Mouse (Mus musculus): ENCODE results near the gene Srgap1. TPM values are rescaled to one million over a fixed set of nuclear protein-coding genes. Genes with fewer than 3 reads are reported as not detected.

Gene Srgap1
- 6.5 and 6.9 TPM in 2 replicates for polyA plus RNA-seq (2016; fragmentation: Nextera tagmentation; extraction: Ambion mirVana)

DNA sequence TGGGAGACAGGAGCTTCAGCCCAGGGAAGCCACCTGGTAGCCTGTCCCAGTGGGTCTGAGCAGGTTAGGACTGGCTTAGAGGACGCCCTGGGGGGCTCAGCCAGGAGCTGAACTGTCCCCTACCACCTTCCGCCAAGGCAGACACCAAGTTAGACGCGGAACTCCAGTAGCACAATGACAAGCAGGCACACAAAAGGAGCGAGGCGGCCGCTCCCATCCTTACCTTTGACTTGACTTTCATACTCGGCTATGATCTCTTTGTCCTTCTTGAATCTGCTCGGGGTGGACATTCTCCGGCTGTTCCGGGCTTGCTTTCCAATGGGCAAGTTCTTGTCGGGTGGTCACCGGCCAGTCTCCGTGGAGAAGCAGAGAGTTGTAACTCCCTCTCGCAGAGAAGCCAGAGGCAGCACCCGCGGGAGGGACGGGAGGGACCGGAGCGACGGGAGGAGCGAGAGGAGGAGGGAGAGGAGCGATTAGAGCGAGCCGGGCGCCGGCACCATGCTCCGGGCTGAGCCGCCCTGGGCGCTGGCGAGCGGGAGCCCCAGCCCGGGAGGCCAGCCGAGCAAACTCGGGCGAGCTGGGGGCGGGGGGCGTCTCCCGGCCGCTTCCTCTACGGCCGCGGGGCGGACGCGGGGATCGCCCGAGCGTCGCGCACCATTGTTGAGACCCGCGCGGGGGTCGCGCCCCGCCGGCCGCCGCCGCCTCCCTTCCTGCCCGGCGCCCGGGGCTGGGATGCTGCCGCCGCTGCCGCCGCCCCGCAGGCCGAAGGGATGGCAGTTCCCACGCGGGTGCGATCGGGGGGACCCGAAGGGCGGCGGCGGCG, at the start of gene Srgap1:
Gene Srgap1, minus strand, starts transcription at position 412 of the 823 bp plus-strand sequence.
- Histone ChIP-seq H3K4me1 (peaks cover 28% of the 10 kb centered on the region), H3K27ac (peak within 1 kb of the TSS; percentile 95), H3K9me3 (no peaks in the 10 kb centered on the region), H3K36me3 (replicated peaks) (0 out of 2 replicates have a peak, but pooled peaks cover 7% of the 10 kb centered on the region), H3K27me3 (ENCODE audit: poor library complexity, severe bottlenecking) (no peaks in the 10 kb centered on the region), H3K4me3 (peak within 1 kb of the TSS; percentile 79)
- peak; percentile 73 for DNase-seq (ENCODE audit: extremely low spot score, low spot score)
- WGBS, result under 1% methylated on average over 73 of the region's 79 CpGs

DNA sequence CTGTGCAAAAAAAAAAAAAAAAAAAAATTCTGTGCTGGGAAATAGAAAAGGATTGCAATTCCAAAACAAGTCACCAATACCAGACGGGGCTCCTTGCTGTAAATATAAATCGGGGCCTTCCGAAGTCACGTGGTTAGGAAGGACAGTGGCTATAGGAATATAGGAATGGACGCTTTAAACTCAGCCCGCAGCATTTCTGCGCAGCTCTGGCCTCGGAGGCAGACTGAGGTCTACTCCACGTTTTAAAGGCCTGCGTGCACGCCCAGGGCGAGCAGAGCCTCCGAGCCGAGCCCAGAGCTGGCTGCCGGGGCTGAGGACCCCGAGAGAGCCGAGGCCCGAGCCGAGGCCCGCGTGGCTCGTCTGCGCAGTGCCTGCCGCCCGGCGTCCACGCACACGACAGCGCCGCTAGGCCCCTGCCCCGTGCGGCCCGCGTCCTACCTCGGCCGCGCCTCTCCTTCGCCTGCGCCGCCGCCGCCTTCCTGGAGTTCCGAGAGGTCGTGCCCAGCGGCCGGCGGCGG, 49.4 kb upstream of the Srgap1 start:
- DNase-seq (ENCODE audit: extremely low spot score, low spot score), result no peak

GRCm38 (mm10) chr10:122090472-122090871, 43.4 kb upstream of the Srgap1 start:
- WGBS, result 98% methylated on average over 1 of the region's 1 CpGs
- no peak overlapping the region for H3K4me3 ChIP-seq
- peaks cover 21% of the 10 kb centered on the region for H3K9me3 ChIP-seq
- H3K36me3 ChIP-seq (replicated peaks), result peaks cover 76% of the 10 kb centered on the region
- H3K27ac ChIP-seq, result no peak overlapping the region
- H3K4me1 ChIP-seq, result peaks cover 1% of the 10 kb centered on the region
- no peak for DNase-seq (ENCODE audit: extremely low spot score, low spot score)
- H3K27me3 ChIP-seq (ENCODE audit: poor library complexity, severe bottlenecking), result no peaks in the 10 kb centered on the region

More for the DNA sequence above, 49.4 kb upstream of the Srgap1 start:
- H3K36me3 ChIP-seq (replicated peaks), result peaks cover 20% of the 10 kb centered on the region
- WGBS, result under 1% methylated on average over 48 of the region's 48 CpGs
- H3K9me3 ChIP-seq, result no peaks in the 10 kb centered on the region
- peak overlapping the region; percentile 78 for H3K4me3 ChIP-seq
- H3K27me3 ChIP-seq (ENCODE audit: poor library complexity, severe bottlenecking), result no peaks in the 10 kb centered on the region
- peak overlapping the region; percentile 93 for H3K27ac ChIP-seq
- peaks cover 11% of the 10 kb centered on the region for H3K4me1 ChIP-seq

DNA sequence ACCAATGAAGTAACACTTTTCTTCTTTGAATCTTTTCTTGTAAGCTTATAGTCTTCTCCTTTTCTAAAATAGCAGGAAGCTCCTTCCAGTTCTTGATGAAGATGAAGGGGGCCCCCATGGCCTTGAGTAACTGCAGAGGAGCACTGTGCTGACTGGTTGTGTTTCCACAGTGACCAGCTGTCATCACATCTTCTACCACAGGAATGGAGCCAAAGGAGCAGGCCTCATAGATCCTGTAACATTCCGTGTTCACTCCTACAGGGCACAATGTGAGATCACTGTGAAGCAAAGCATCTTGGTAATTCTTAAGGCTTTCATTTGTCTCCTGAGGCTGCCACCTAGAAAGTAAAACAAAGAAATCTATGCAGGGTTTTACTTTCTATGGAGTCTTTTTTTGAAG, 34.2 kb upstream of the Srgap1 start:
- H3K27me3 ChIP-seq (ENCODE audit: poor library complexity, severe bottlenecking), result no peaks in the 10 kb centered on the region
- H3K36me3 ChIP-seq (replicated peaks), result peaks cover 31% of the 10 kb centered on the region
- no peak overlapping the region for H3K27ac ChIP-seq
- H3K4me3 ChIP-seq, result no peak overlapping the region
- WGBS, result 84% methylated on average over 1 of the region's 1 CpGs
- DNase-seq (ENCODE audit: extremely low spot score, low spot score), result no peak
- H3K4me1 ChIP-seq, result no peaks in the 10 kb centered on the region
- peaks cover 13% of the 10 kb centered on the region; the same call in 1 of the 2 replicates for H3K9me3 ChIP-seq

DNA sequence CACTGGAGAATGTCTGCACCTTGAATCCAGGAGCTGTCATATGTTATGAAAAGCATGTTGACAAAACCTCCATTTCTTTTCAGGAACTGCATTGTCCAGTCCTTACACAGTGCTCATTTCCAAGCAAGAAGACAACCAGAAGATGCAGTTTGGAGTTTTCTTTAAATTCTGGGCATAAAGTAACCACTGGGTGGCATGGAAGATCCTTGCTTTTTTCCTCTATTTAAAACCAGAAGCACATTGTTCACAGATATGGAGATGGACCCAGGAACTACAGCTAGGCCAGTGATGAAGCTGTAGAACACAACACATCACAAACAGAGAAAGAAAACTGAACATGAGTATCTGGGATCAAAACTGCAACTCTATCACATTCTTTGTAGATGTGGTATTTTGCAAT, 22.0 kb upstream of the Srgap1 start:
- Histone ChIP-seq H3K4me1 (0 out of 2 replicates have a peak, but pooled peaks cover 4% of the 10 kb centered on the region), H3K9me3 (no peaks in the 10 kb centered on the region), H3K27ac (no peak overlapping the region), H3K27me3 (ENCODE audit: poor library complexity, severe bottlenecking) (no peaks in the 10 kb centered on the region), H3K4me3 (no peak overlapping the region), H3K36me3 (replicated peaks) (no peaks in the 10 kb centered on the region)
- DNase-seq (ENCODE audit: extremely low spot score, low spot score), result no peak

DNA sequence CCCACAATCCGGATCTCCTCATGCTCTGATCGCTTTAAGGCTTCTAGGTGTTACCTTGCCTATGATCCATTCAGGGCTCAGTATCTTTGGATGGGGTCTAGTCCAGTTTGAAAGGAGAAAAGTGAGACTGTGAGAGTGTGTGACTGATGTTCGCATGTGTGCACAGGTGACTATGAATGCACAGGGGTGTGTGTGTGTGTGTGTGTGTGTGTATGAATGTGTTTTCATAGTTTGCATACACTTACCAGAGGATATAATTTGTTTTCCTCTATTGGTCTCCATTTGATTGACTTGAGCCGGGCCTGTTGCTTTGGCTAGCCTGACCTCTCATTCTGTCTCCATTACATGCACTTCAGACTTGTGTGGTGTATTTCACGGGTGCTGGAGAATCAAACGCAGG, 8.7 kb upstream of the Srgap1 start:
- Histone ChIP-seq H3K36me3 (replicated peaks) (no peaks in the 10 kb centered on the region), H3K4me3 (no peak overlapping the region), H3K4me1 (no peaks in the 10 kb centered on the region), H3K27ac (no peak overlapping the region), H3K27me3 (ENCODE audit: poor library complexity, severe bottlenecking) (no peaks in the 10 kb centered on the region), H3K9me3 (no peaks in the 10 kb centered on the region)
- 90% methylated on average over 6 of the region's 6 CpGs for WGBS
- no peak for DNase-seq (ENCODE audit: extremely low spot score, low spot score)

DNA sequence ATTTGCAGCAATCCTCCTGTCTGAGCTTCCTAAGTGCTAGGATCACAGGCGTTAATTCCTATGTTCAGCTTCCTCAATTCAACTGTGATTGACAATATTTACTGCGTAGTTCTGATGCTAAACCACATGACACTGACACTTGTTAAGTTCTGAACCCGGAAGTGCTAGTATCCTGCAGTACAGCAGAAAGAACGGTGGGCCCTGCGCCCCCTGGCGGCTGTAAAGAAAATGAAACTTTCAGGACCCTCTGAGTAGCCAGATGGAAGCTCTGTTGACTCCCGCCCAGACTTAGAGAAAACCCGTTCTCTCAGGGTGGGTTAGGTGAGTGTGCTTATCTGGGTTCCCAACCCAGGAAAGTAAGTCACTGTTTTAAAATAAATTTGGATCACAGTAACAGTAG, 7.4 kb upstream of the Srgap1 start:
- no peak overlapping the region for H3K27ac ChIP-seq
- H3K27me3 ChIP-seq (ENCODE audit: poor library complexity, severe bottlenecking), result no peaks in the 10 kb centered on the region
- no peaks in the 10 kb centered on the region for H3K4me1 ChIP-seq
- no peak overlapping the region for H3K4me3 ChIP-seq
- H3K9me3 ChIP-seq, result no peaks in the 10 kb centered on the region
- H3K36me3 ChIP-seq (replicated peaks), result no peaks in the 10 kb centered on the region
- 18% methylated on average over 8 of the region's 8 CpGs for WGBS
- DNase-seq (ENCODE audit: extremely low spot score, low spot score), result peak; percentile 76

DNA sequence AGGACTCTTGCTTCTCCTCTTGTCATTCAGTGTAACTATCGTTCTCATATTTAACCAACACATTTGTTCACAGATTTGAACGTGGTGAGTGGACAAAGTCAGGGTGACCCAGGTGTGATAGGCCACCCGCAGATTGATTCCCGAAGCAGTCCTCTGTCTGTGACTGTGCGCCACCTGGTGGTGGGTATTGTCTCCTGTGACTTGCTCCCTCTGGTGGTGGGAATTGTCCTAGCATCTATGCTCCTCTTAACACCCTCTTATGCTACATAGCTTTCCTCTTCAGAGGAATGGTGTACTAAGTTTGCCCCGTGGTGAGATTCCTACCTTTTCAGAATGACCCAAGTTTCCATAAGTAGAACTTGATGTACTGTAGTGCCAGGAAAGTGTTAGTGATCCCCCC, 4.7 kb upstream of the Srgap1 start:
- Histone ChIP-seq H3K4me1 (peaks cover 4% of the 10 kb centered on the region), H3K4me3 (no peak overlapping the region), H3K27me3 (ENCODE audit: poor library complexity, severe bottlenecking) (no peaks in the 10 kb centered on the region), H3K36me3 (replicated peaks) (no peaks in the 10 kb centered on the region), H3K9me3 (no peaks in the 10 kb centered on the region), H3K27ac (no peak overlapping the region)
- 39% methylated on average over 6 of the region's 6 CpGs for WGBS
- peak; percentile 77 for DNase-seq (ENCODE audit: extremely low spot score, low spot score)

DNA sequence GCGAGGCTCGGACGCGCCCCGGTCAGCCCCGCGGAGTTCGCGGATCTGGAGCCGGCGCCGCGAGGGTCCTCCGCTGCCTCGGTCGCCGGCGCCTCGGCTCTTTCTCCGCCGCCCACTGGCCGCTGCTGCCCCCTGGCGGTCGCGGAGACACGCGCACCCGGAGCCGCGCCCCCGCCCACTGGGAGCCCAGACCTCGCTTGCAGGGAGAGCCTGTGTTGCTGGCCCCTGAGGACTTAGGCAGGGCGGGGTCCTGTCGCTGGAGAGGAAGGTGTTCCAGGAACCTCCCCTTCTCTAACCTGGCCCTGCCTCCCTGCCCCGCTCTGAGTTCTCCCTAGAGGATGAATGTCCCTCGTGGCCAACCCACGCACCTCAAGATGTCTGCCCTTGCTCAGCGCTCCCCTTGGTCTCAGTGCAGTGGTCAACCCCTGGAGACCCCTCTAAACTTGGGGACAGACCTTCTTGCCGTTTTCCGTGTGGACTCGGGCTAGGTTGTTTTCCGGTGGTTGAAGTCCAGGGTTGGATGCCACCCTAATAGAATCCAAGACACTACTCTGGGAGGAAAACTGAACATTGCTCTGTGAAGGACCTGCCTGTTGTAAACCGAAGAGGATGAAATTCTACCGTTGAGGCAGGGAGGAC, 731 bp upstream of the Srgap1 start:
- WGBS, result 12% methylated on average over 41 of the region's 44 CpGs
- peak overlapping the region; percentile 95 for H3K27ac ChIP-seq
- DNase-seq (ENCODE audit: extremely low spot score, low spot score), result peak; percentile 87
- H3K4me1 ChIP-seq, result peaks cover 28% of the 10 kb centered on the region
- H3K4me3 ChIP-seq, result peak overlapping the region; percentile 79
- 0 out of 2 replicates have a peak, but pooled peaks cover 2% of the 10 kb centered on the region for H3K36me3 ChIP-seq (replicated peaks)
- no peaks in the 10 kb centered on the region for H3K9me3 ChIP-seq
- no peaks in the 10 kb centered on the region for H3K27me3 ChIP-seq (ENCODE audit: poor library complexity, severe bottlenecking)

DNA sequence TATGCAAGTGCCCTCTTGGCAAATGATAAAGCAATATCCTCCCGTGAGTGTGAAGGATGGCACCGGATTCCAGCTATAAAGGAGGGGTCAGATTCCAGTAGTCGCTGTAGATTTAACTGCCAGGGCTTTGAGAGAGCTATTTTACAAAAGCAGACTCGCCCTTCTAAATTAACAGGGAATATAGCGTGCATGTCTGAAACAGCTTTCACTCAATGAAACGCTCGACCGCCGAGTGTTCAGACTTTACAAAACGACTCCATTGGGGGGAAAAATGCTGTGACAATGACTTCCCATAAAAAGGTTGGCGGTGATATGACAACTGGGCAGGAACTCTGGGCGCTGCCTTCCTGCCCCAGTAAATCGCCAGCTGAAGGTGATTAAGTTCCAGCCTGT, 608 bp downstream of the Srgap1 start:
- DNase-seq (ENCODE audit: extremely low spot score, low spot score), result no peak
- peak overlapping the region; percentile 95 for H3K27ac ChIP-seq
- H3K27me3 ChIP-seq (ENCODE audit: poor library complexity, severe bottlenecking), result no peaks in the 10 kb centered on the region
- H3K4me3 ChIP-seq, result peak overlapping the region; percentile 79
- H3K9me3 ChIP-seq, result no peaks in the 10 kb centered on the region
- peaks cover 28% of the 10 kb centered on the region for H3K4me1 ChIP-seq
- H3K36me3 ChIP-seq (replicated peaks), result 0 out of 2 replicates have a peak, but pooled peaks cover 7% of the 10 kb centered on the region
- WGBS, result 3% methylated on average over 13 of the region's 13 CpGs

DNA sequence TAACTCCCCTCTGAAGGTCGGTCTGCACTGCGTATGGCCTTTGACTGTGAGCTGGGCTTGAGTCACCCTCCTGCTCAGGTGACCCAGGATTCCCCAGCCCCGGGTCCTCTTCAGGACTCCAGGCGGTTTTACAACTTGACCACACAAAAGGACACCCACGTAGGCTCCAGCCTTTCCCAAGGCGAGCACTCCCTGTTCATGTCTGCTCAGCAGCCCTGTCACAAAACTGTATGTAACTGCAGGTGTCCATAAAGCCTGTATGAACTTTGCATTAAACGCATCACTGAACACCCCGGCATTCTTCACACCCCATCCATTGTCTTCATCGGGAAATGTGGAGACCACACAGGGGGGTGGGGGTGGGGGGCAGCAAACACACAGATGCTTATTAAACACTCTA, 1.2 kb downstream of the Srgap1 start:
- Histone ChIP-seq H3K27ac (peak overlapping the region; percentile 95), H3K4me3 (peak overlapping the region; percentile 79), H3K9me3 (no peaks in the 10 kb centered on the region), H3K27me3 (ENCODE audit: poor library complexity, severe bottlenecking) (no peaks in the 10 kb centered on the region), H3K36me3 (replicated peaks) (0 out of 2 replicates have a peak, but pooled peaks cover 7% of the 10 kb centered on the region), H3K4me1 (peaks cover 28% of the 10 kb centered on the region)
- peak; percentile 39 for DNase-seq (ENCODE audit: extremely low spot score, low spot score)
- 17% methylated on average over 9 of the region's 9 CpGs for WGBS

- Histone ChIP-seq H3K36me3 (replicated peaks) (peaks cover 12% of the 10 kb centered on the region; the same call in 1 of the 2 replicates), H3K9me3 (peaks cover 7% of the 10 kb centered on the region), H3K4me1 (peaks cover 28% of the 10 kb centered on the region), H3K4me3 (peak overlapping the region; percentile 79; the same call in 1 of the 2 replicates), H3K27me3 (ENCODE audit: poor library complexity, severe bottlenecking) (no peaks in the 10 kb centered on the region), H3K27ac (no peak overlapping the region)
- peak; percentile 13 for DNase-seq (ENCODE audit: extremely low spot score, low spot score)
- 71% methylated on average over 4 of the region's 4 CpGs for WGBS
These were observed 2.2 kb downstream of the Srgap1 start for GRCm38 (mm10) chr10:122044926-122045325.

- WGBS, result 43% methylated on average over 4 of the region's 4 CpGs
These were observed 6.7 kb downstream of the Srgap1 start for GRCm38 (mm10) chr10:122040372-122040771.

More at GRCm38 (mm10) chr10:122040372-122040771, 6.7 kb downstream of the Srgap1 start:
- Histone ChIP-seq H3K27me3 (ENCODE audit: poor library complexity, severe bottlenecking) (no peaks in the 10 kb centered on the region), H3K4me1 (peaks cover 9% of the 10 kb centered on the region), H3K4me3 (no peak overlapping the region), H3K36me3 (replicated peaks) (peaks cover 29% of the 10 kb centered on the region), H3K9me3 (peaks cover 8% of the 10 kb centered on the region), H3K27ac (no peak overlapping the region)
- DNase-seq (ENCODE audit: extremely low spot score, low spot score), result no peak
